Mouse (Mus musculus) left cerebral cortex, postnatal 14 days (tissue): Measurements from ENCODE around the gene Kcnmb1. TPM values are rescaled to one million over a fixed set of nuclear protein-coding genes. Genes with fewer than 3 reads are reported as not detected.

Experiments
- DNase-seq, 2 experiments: peaks; one replicate each; pipeline ENCODE4 v3.0.0; 2021 to 2022; ENCODE audit warnings: low spot score in 2 of 2, mixed read lengths in 1 of 2
- intact Hi-C: fragments of 180-260 bp; cut with DNase I; formaldehyde crosslinking; loops from one replicate; pipeline ENCODE4 v1.15.1; 2025
- total RNA-seq, 2 experiments: library from RNA; stranded (reverse); gene quantifications; 2 replicates each; pipeline ENCODE4 v1.2.3; 2021

Kcnmb1 gene
- total RNA-seq, 2 experiments from 2014 or later, result 0.23 to 0.42 TPM

- DNase-seq, result no peak
- intact Hi-C loops, result no loop called here
Measured at GRCm38 (mm10) chr11:33939456-33940113, 23.2 kb upstream of the Kcnmb1 start.

GRCm38 (mm10) chr11:33943565-33943964, 19.2 kb upstream of the Kcnmb1 start:
- DNase-seq, result no peak
- intact Hi-C loops, result no loop called here

DNA sequence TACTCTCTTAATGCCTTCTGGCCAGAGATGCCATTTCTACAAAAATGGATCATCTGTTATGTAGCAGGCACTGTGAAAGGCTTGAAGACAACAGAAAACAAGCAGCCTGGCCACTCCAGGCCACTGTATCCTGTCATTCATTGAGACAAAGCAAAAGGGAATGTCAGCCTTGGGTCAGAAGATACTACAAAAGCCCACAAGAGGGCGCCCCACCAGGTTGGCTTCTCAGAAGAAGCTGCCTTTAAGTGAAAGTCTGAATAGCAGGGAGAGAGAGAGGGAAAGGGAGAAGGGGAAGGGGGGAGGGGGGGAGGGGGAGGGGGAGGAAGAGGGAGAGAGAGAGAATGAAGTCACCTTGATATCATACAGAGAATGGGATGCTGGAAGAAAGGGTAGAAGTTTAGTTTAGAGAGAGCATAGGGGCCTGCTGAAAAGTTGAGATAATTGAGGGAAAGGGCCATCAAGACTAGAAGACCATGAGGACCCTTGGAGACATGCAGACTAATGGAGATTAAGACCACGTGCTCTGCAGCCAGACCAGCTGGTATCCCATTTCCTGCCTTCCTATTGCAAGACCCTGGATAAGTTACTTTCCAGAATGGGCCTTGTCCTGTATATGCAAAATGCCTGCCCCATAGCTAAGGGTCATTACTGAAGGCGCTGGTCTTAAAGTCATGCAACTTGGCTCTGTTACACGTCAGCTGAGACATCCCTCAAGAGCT, 18.6 kb upstream of the Kcnmb1 start:
- intact Hi-C loops, result no loop called here
- no peak for DNase-seq

DNA sequence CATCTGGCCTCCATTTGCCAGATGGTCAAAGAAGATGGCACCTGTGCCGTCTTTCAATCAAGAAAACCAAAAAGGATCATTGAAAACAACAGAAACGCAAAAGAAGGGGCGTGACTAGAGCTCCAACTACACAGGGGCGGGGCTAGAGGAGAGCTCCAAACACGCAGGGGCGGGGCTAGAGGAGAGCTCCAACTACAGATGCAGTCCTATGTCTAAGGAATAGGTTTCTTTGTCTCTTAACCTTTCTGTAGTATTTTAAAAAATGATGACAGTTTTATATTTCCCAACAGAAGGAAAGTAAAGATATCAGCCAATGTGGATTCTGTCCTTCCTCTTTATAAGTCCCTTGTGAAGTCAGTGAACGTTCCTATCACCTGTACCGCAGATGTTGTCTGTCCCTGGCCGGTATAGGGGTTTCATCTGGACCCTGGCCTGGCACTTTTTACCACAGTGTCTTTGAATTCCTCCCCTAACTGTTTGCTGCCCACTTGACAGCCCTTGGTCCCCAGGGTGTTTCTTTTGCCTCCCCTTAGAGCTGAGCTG, 18.0 kb upstream of the Kcnmb1 start:
- intact Hi-C loops, result no loop called here
- no peak for DNase-seq

GRCm38 (mm10) chr11:33946501-33946900, 16.3 kb upstream of the Kcnmb1 start:
- intact Hi-C loops, result no loop called here
- no peak for DNase-seq

DNA sequence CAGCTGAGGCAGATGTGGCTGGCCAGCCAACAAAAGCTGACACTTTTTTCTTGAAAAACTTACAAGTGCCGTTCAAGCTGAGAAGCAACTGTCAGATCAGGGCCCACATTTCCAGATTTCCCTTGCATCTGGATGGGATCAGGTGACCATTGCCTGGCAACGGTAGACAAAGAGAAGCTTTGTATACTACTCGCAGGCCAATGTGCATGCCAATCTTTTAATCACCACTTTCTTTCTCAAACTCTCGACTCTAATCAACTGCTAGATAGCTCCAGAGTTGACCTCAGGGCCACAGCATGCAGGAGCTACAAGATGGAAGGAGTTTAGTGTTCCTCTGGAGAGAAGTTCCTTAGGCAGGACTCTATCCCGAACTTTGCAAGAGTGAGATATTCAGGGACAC, 11.7 kb upstream of the Kcnmb1 start:
- intact Hi-C loops, result no loop called here
- no peak for DNase-seq

- intact Hi-C loops, result no loop called here
- DNase-seq, result no peak
Measured at GRCm38 (mm10) chr11:33951684-33952625, 10.9 kb upstream of the Kcnmb1 start.

DNA sequence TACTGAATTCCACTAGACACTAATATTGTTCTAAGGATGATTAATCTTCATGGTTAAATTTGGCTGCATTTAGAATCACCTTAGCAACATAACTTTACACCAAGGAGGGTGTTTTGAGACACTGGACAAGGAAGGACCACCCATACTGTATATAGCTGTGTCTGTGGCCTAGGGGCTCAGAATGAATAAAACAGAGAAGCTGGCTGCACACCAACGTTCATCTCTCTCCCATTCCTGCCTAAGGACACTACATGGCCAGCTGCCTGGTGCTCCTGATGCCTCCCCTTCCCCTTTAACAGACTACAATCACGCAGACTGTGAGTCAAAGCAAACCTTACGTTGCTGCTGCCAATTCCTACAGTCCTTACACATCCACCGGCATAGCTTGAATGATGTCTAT, 6.8 kb upstream of the Kcnmb1 start:
- no peak for DNase-seq
- intact Hi-C loops, result no loop called here

- intact Hi-C loops, result no loop called here
- no peak for DNase-seq
Measured at GRCm38 (mm10) chr11:33956623-33957022, 6.2 kb upstream of the Kcnmb1 start.

GRCm38 (mm10) chr11:33957595-33957994, 5.2 kb upstream of the Kcnmb1 start:
- intact Hi-C loops, result no loop called here
- DNase-seq, result no peak

DNA sequence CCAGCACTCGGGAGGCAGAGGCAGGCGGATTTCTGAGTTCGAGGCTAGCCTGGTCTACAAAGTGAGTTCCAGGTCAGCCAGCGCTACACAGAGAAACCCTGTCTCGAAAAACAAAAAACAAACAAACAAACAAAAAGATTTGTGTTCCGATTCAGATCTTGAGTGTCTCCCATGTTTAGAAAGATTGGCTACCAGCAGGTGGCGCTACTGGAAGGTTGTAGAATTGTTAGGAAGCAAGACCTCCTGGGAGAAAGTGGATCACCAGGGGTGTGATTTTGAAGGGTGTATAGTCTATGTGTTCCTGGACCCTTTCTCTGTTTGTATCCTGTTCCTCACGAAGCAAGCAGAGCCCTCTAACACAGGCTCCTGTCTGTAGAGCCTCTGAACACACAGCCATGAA, 4.1 kb upstream of the Kcnmb1 start:
- peak in 1 of 2 experiments; percentile 28 for DNase-seq
- intact Hi-C loops, result no loop called here

DNA sequence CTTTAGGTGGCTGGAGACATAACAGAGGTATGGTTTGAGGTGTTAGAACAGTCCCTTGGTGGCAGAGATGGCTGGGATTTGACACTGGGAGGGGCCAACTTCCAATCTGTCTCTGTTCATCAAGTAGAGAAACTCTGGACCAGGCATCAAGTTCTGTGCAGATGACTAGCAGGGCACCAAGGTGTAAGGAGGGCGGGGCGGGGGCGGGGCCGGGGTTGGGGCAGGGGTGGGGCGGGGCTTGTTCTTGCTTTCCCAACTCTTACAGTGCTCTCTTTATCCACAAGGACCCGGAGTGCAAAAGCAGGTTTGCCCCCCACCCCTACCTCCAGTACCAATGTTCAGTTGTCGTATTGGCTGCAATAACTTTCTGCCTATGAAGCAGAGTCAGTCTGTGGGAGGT, 635 bp upstream of the Kcnmb1 start:
- no peak for DNase-seq
- intact Hi-C loops, result no loop called here

DNA sequence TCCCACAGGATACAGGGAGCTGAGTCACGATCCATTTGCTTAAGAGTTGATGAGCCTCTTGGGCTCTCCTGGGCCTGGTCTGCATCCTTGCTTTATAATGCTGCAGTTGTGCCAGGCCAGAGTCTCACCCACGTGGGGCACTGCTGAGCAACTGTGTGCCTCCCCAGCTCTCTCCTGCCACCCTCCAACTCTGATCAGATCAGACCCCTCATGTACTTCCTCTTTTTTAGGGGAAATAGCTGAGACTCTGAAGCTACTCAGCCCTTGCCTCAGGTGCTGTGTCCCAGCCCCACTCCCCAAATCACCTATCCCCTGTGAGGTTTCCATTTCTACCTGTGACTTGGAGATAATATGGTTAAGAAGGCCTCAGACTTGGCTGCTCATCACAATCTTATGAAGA, 2.6 kb downstream of the Kcnmb1 start:
- intact Hi-C loops, result no loop called here
- DNase-seq, result no peak

DNA sequence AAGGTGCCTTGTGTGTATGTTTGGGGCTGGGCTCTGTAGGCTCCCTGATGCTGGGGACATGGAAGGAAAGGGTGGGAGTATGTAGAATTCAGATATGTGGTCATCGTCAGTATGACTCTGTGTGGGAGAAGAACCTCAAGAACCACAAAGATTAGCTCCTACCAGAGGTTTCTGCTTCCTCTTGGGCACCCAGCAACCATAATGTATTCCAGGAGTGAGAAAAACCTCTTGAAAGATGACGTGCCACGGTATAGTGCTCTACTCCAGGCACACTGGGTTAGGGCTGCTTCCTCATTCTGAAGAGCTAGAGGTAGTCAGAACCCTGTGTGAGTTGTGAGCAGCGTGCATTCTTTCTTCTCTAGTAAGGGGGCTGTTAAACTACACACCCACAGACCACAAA, 4.9 kb downstream of the Kcnmb1 start:
- DNase-seq, result no peak
- intact Hi-C loops, result no loop called here

- intact Hi-C loops, result no loop called here
- no peak for DNase-seq
Measured at GRCm38 (mm10) chr11:33969199-33969598, 6.4 kb downstream of the Kcnmb1 start.

GRCm38 (mm10) chr11:33972114-33972513, 9.3 kb downstream of the Kcnmb1 start:
- intact Hi-C loops, result no loop called here
- no peak for DNase-seq

- intact Hi-C loops, result no loop called here
- no peak for DNase-seq
Measured at GRCm38 (mm10) chr11:33974341-33975040, 11.7 kb downstream of the Kcnmb1 start.

DNA sequence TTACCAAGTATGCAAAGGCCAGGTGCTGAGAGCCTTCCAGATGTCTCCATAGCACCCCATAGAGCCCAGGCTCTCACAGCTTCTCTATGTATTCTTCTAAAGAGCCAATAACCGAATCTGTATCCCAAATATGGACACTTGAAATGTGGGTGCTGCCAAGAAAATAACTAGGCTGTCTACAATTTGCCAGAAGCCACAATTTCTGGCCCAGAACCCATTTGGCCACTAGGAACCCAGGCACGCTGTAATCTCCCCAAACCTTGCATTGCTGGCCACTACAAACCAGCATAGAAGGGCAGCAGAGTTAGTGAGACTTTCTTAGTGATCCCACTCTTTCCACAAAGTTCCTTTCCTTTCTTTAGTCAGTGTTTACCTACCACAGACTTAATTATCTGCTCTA, 12.3 kb downstream of the Kcnmb1 start:
- intact Hi-C loops, result no loop called here
- no peak for DNase-seq

GRCm38 (mm10) chr11:33980146-33980545, 17.3 kb downstream of the Kcnmb1 start:
- DNase-seq, result no peak
- intact Hi-C loops, result no loop called here
